Mouse (Mus musculus): ENCODE data around the gene Dmc1. TPM values are rescaled to one million over a fixed set of nuclear protein-coding genes. Genes with fewer than 3 reads are reported as not detected.

Gene Dmc1
- polyA plus RNA-seq, 1 experiment from 2014 or later, result 2.6 TPM

DNA sequence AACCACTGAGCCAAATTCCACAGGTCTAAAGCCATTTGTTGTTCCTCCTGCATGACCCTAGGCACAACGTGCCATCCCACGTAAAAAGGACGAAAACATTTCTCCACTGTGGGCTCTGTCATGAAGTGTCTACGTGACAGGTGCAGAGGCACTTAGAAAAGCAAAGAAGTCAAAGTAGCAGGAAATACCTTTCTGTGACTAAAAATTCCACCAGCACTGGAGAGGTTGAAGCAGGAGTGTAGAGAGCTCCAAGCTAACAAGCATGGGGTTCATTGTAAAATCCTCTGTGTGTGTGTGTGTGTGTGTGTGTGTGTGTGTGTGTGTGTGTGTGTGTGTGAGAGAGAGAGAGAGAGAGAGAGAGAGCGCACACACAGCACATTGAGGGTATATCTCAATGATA, 52.3 kb downstream of the Dmc1 start:
- 0 out of 2 replicates have a peak, but pooled peaks cover 6% of the 10 kb centered on the region for H3K27me3 ChIP-seq
- H3K4me2 ChIP-seq, result no peak overlapping the region
- ATAC-seq (ENCODE audit: insufficient number of reproducible peaks, low FRiP score, low TSS enrichment, low read depth), result no peak
- H3K4me3 ChIP-seq, result no peak overlapping the region
- no peaks in the 10 kb centered on the region for H3K4me1 ChIP-seq
- 67% methylated on average over 5 of the region's 5 CpGs for WGBS
- no peaks in the 10 kb centered on the region for H3K36me3 ChIP-seq
- H3K9me3 ChIP-seq, result no peaks in the 10 kb centered on the region
- no peak overlapping the region for H3K27ac ChIP-seq
- no peak overlapping the region for H3K9ac ChIP-seq

DNA sequence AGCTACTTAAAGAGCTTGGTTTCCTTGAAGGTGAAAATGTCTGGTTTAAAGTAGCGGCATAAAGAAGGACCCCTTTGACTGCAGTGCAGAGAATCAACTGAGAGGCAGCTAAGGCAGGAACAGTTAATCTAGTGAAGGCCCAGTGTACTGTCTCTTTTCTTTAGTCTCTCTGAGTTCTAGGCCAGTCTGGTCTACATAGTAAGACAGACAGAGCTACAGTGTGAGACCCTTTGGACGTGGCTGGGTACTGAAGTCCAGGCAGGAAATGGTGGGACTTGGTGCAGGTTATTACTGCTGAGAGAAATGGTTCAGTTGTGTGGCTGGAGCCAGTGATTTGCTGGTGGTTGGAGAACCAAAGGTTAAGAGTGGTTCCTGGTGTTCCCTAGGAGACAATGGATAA, 56.7 kb downstream of the Dmc1 start:
- H3K27me3 ChIP-seq, result 0 out of 2 replicates have a peak, but pooled peaks cover under 1% of the 10 kb centered on the region
- ATAC-seq (ENCODE audit: insufficient number of reproducible peaks, low FRiP score, low TSS enrichment, low read depth), result no peak
- peaks cover 21% of the 10 kb centered on the region for H3K4me1 ChIP-seq
- H3K9me3 ChIP-seq, result no peaks in the 10 kb centered on the region
- H3K36me3 ChIP-seq, result peaks cover 11% of the 10 kb centered on the region
- no peak overlapping the region for H3K4me2 ChIP-seq
- WGBS, result 94% methylated on average over 2 of the region's 2 CpGs
- H3K4me3 ChIP-seq, result no peak overlapping the region
- H3K27ac ChIP-seq, result no peak overlapping the region
- H3K9ac ChIP-seq, result no peak overlapping the region

DNA sequence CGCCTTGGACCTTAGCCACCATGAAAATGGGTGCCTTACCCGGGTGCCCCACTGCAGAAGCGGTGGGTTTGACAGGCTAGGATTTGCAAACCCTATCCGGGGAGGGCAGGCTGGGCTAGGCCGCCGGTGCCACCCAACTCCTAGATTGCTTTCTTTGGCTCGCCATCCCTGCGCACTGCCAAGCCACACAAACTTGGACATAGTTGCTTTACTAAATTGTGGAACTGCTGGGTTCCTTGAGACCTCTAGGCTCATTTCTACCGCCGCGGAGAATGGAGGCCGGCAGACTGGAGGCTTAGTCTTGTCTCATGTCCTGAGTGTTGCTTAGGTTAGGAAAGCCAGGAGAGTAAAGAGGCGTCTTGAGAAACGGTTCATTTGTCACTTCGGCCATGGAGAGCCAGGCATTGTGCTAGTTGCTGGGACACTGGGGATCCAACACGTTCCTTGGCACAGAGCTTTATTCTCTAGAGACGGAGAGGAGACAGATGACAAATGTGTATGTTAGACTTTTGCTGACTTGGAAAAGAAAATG, 57.6 kb downstream of the Dmc1 start:
- Histone ChIP-seq H3K4me3 (peak overlapping the region; percentile 87), H3K9ac (no peak overlapping the region), H3K27ac (peak overlapping the region; percentile 99), H3K36me3 (peaks cover 20% of the 10 kb centered on the region), H3K27me3 (no peaks in the 10 kb centered on the region), H3K4me1 (peaks cover 21% of the 10 kb centered on the region), H3K9me3 (no peaks in the 10 kb centered on the region), H3K4me2 (peak overlapping the region; percentile 46)
- 73% methylated on average over 17 of the region's 17 CpGs for WGBS
- peak; percentile 10; the same call in 1 of the 2 replicates for ATAC-seq (ENCODE audit: insufficient number of reproducible peaks, low FRiP score, low TSS enrichment, low read depth)

DNA sequence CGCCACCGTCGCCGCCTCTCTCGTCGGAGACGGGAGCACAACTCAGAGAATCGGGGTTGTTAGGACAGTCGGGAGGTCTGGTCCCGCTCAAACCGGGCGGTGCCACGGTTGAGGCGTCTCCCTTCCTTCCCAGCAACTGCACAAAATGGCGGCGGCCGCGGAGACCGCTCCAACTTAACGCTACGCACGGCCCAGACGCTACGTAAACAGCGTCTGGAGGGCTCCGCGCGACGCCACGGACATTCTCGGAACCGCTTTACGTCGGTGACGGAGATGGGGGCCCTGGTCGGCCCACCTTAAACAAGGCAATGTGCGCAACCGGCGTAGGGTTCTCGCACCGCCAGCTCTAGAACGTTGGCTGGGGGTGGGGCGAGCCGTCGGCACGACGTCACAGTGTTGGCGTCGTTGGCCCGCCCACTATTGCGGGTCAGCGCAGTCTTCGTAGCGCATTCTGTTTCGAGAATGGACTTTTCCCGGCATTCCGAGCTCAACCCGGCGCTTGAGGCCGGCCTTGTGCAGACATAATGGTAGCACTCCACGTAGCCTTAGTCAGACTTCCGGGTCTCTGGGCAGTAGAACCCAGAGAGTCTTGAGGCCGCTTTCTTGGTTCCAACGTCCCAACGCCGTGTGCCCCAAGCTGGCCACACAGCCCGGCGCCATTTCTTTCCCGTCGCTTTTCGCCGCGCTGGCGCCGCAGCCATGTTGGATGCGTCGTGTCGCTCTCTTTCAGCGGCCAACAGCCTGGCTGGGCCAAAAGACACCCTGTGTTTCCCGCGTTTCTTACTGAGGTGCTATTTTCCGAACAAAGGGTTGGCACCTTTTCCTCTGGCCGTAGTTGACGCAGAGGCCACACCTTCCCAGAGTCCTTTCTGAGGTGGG, 58.3 kb downstream of the Dmc1 start, which contains the start of gene Ddx17:
Gene Ddx17, minus strand, starts transcription at position 332 of the 879 bp plus-strand sequence.
- Histone ChIP-seq H3K27ac (peak within 1 kb of the TSS; percentile 99), H3K4me1 (peaks cover 21% of the 10 kb centered on the region), H3K27me3 (no peaks in the 10 kb centered on the region), H3K9me3 (no peaks in the 10 kb centered on the region), H3K9ac (peak within 1 kb of the TSS; percentile 95), H3K4me3 (peak within 1 kb of the TSS; percentile 87), H3K4me2 (peak within 1 kb of the TSS; percentile 62), H3K36me3 (peaks cover 27% of the 10 kb centered on the region)
- peak; percentile 97 for ATAC-seq (ENCODE audit: insufficient number of reproducible peaks, low FRiP score, low TSS enrichment, low read depth)
- WGBS, result 2% methylated on average over 84 of the region's 84 CpGs

DNA sequence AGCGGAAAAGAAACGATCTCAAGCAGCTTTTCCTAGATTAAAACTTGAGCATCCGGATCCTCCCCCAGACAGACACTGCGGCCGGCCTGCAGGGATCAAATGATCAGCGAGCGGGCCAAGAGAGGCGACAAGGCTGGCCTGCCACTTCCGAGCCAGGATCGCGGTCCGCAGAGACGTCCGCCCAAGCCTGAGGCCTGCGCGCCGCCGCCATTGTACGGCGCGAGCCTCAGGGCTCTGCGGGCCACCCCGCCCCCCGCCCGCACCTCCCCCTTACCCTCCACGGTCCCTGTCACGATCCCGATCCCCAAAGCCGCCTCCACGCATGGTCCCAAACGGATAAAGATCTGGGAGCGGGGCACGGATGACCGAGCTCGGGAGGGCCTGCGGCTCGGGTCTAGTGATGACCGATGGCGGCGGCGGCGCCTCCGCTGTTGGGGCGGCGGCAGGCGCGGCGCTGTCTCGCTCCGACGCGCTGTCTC, 58.9 kb downstream of the Dmc1 start:
- Histone ChIP-seq H3K9me3 (no peaks in the 10 kb centered on the region), H3K9ac (peak overlapping the region; percentile 95), H3K36me3 (peaks cover 31% of the 10 kb centered on the region), H3K4me2 (peak overlapping the region; percentile 62), H3K4me1 (peaks cover 21% of the 10 kb centered on the region), H3K27ac (peak overlapping the region; percentile 99), H3K4me3 (peak overlapping the region; percentile 87), H3K27me3 (no peaks in the 10 kb centered on the region)
- peak; percentile 41 for ATAC-seq (ENCODE audit: insufficient number of reproducible peaks, low FRiP score, low TSS enrichment, low read depth)
- under 1% methylated on average over 52 of the region's 52 CpGs for WGBS

DNA sequence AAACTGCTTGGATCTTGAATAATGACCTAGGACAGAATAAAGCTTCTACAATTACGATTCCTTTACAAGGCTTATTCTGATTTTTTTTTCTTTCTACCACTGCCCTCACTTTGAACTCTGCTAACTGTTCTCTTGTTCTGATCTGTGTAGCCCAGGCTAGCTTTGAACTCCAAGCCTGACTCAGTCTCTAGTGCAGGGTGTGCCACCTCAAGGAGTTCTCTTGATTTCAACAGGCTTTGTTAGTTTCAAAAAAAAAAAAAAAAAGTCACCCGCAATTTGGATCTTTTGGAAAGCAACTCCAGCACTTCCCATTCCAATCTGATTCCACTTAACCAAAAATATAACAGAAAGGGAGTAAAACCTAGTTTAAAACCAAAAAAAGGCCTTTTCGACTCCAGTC, 59.4 kb downstream of the Dmc1 start:
- H3K27me3 ChIP-seq, result no peaks in the 10 kb centered on the region
- no peaks in the 10 kb centered on the region for H3K9me3 ChIP-seq
- peak overlapping the region; percentile 95 for H3K9ac ChIP-seq
- peak overlapping the region; percentile 99 for H3K27ac ChIP-seq
- peak overlapping the region; percentile 62 for H3K4me2 ChIP-seq
- WGBS, result 2% methylated on average over 3 of the region's 3 CpGs
- H3K4me1 ChIP-seq, result peaks cover 24% of the 10 kb centered on the region
- peak overlapping the region; percentile 87 for H3K4me3 ChIP-seq
- ATAC-seq (ENCODE audit: insufficient number of reproducible peaks, low FRiP score, low TSS enrichment, low read depth), result no peak
- H3K36me3 ChIP-seq, result peaks cover 36% of the 10 kb centered on the region

DNA sequence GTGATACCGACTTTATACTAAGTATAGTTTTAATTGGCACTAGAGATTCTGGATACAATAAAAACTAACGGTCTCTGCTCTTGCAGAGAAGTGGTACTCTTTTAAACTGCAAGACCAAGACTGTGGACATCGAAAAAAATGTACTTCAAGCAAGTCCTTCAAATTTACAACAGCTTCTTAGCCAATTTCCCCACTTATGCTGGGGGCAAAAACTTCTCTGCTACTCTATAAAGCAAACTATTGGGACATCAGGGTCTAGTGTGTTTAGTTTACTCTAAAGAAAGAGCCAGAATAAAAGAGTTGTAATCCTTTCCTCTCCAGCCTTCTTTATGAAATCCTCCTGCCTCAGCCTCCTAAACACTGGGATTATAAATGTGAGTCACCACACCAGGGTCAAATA, 60.9 kb downstream of the Dmc1 start:
- Histone ChIP-seq H3K27me3 (no peaks in the 10 kb centered on the region), H3K27ac (no peak overlapping the region), H3K4me3 (0 out of 2 replicates have a peak overlapping the region, but pooled peaks have one; percentile 87), H3K36me3 (peaks cover 51% of the 10 kb centered on the region), H3K4me2 (peak overlapping the region; percentile 62), H3K4me1 (peaks cover 25% of the 10 kb centered on the region), H3K9me3 (no peaks in the 10 kb centered on the region), H3K9ac (no peak overlapping the region)
- WGBS, result 74% methylated on average over 3 of the region's 3 CpGs
- ATAC-seq (ENCODE audit: insufficient number of reproducible peaks, low FRiP score, low TSS enrichment, low read depth), result no peak

DNA sequence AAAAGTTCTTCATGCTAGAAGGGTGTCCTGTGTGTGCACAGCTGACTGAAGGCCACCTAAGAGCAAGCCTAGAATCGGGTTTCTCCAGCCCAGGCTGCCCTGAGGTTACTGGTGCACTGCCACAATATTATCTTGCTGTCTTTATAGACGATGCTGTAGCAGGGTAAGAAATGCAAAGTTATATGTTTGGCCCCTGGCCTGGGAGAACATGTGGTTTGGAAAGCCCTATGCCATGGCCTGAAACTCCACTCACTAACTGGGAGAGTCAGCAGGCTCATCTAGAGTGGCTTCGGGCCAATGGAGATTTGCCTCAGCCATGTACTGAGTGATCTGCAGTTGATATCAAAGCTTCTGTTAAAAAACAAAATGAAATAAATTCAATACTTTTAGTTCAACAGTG, 71.1 kb downstream of the Dmc1 start:
- H3K4me2 ChIP-seq, result no peak overlapping the region
- no peak overlapping the region for H3K27ac ChIP-seq
- H3K4me3 ChIP-seq, result no peak overlapping the region
- no peaks in the 10 kb centered on the region for H3K9me3 ChIP-seq
- 83% methylated on average over 3 of the region's 3 CpGs for WGBS
- peaks cover 91% of the 10 kb centered on the region for H3K36me3 ChIP-seq
- H3K27me3 ChIP-seq, result no peaks in the 10 kb centered on the region
- H3K9ac ChIP-seq, result no peak overlapping the region
- ATAC-seq (ENCODE audit: insufficient number of reproducible peaks, low FRiP score, low TSS enrichment, low read depth), result no peak
- H3K4me1 ChIP-seq, result peaks cover 14% of the 10 kb centered on the region

DNA sequence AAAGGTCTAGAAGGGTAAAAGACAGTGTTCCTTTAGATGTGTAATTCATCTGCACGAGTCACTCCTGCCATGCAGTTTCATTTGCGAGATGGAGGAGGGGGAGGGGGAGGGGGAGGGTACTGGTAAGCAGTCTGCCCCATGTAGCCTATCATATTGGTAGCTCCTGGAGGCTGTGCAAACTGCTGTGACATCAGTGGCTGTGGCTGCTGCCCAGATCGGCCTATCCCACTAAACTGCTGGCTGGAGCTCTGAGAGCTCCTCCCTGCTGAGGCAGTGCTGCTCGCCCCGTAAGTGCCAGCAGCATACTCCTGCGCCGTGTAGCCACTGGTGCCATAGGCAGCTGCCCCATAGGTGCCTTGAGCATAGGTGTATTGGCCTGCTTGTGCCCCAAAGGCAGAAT, 75.0 kb downstream of the Dmc1 start:
- peaks cover 18% of the 10 kb centered on the region for H3K4me1 ChIP-seq
- no peaks in the 10 kb centered on the region for H3K27me3 ChIP-seq
- no peak overlapping the region for H3K9ac ChIP-seq
- ATAC-seq (ENCODE audit: insufficient number of reproducible peaks, low FRiP score, low TSS enrichment, low read depth), result peak; percentile 12; the same call in 1 of the 2 replicates
- 60% methylated on average over 7 of the region's 7 CpGs for WGBS
- no peak overlapping the region for H3K27ac ChIP-seq
- no peak overlapping the region for H3K4me3 ChIP-seq
- peaks cover 89% of the 10 kb centered on the region for H3K36me3 ChIP-seq
- H3K9me3 ChIP-seq, result no peaks in the 10 kb centered on the region
- H3K4me2 ChIP-seq, result no peak overlapping the region

DNA sequence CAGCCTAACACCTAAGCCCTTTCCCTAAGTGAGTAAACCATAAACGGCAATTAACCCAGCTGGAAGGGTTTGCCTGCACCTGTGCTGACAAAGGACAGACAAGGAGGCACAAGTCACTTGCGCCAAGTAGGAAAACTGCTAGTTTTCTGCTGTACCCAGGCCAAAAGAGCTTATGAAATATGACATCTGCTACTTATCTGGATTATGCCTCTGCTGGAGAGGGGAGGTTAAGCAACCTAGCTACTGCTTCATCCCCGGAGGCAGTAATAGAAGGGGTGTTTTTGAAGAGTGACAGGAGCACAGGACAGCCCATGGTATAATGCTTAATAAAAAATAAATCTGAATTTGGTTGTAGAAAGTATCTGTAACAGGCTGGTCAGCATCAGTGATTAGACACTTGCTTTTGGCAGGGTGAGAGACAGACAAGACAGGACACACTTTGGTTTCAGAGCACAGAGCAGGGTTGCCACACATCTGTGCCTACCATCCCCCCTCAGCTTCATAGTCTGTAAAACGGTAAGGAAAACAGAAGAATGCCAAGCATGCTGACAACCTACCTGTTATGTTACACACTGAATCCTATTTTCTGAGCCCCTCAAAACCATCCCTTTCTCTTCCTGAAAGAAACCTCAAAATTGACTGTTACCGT, 76.8 kb downstream of the Dmc1 start:
- Histone ChIP-seq H3K27me3 (no peaks in the 10 kb centered on the region), H3K36me3 (peaks cover 91% of the 10 kb centered on the region), H3K4me3 (no peak overlapping the region), H3K4me1 (peaks cover 13% of the 10 kb centered on the region), H3K27ac (0 out of 2 replicates have a peak overlapping the region, but pooled peaks have one; percentile 33), H3K4me2 (no peak overlapping the region), H3K9me3 (no peaks in the 10 kb centered on the region), H3K9ac (no peak overlapping the region)
- WGBS, result 43% methylated on average over 5 of the region's 5 CpGs
- ATAC-seq (ENCODE audit: insufficient number of reproducible peaks, low FRiP score, low TSS enrichment, low read depth), result no peak

DNA sequence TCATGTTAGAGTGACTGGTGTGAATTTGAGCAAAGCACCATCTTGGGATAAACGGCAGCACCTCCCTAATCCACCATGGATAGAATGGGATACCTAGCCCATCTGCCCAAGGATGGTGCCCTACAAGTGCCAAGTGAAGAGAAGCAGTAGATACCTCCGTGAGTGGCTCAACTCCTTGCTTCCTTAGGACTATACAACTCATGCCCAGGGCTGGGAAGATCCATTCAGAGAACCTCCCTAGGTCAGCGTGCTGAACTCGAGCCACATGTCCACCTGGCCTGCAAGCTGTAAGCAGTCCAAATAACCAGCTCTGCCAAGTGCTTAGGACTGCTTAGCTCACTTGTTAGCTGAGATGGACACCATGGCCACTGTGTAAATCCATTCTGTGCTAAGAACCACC, 77.7 kb downstream of the Dmc1 start:
- Histone ChIP-seq H3K9ac (no peak overlapping the region), H3K27ac (peak overlapping the region; percentile 47; the same call in 1 of the 2 replicates), H3K27me3 (no peaks in the 10 kb centered on the region), H3K4me3 (no peak overlapping the region), H3K36me3 (peaks cover 93% of the 10 kb centered on the region), H3K4me2 (no peak overlapping the region), H3K4me1 (peaks cover 13% of the 10 kb centered on the region), H3K9me3 (no peaks in the 10 kb centered on the region)
- 81% methylated on average over 4 of the region's 4 CpGs for WGBS
- no peak for ATAC-seq (ENCODE audit: insufficient number of reproducible peaks, low FRiP score, low TSS enrichment, low read depth)
